Mouse (Mus musculus) spleen, postnatal 4 days (tissue): Measurements from ENCODE around the gene Gdf1.
A peak's percentile ranks its signal among the peaks of the same experiment; 100 is the strongest.

Source experiments
- DNase-seq, 2 experiments: peaks; one replicate each; pipeline ENCODE4 v3.0.0; 2022; ENCODE audit warnings: low spot score in 2 of 2

Gdf1 gene

DNA sequence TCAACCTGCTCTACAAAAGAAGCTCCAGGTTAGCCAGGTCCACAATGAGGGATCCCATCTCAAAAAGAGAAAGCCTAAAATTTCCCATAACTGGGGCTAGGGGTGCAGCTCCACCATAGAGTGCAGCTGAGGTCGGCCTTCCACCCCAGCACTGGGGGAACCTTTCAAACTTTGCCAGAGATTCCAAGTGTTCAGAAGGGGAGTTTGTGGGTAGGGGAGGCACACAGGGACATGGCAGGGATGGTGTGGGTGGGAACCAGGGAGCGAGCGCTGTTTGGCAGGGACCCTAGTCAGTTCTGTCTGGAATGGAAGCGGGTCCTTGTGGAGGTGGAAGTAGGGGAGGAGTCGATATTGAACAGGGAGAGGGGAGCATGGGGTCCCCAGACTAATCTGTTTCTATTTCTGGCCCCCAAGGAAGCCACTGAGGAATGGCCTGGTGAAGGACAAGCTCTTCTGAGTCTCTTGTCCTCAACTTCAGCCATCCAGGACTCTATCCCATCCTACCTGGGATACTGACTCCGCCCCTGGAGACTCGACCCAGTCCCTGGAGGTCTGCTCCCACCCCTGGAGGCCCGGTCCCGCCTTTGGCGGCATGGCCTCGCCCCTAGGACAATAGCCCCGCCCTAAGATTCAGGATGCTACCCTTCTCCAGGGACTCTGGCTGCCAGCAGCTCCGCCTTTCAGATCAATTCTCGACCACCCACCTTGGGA, at the start of gene Gdf1:
Gene Gdf1, plus strand, starts transcription at position 694 of the 711 bp plus-strand sequence.
- no peak for DNase-seq

DNA sequence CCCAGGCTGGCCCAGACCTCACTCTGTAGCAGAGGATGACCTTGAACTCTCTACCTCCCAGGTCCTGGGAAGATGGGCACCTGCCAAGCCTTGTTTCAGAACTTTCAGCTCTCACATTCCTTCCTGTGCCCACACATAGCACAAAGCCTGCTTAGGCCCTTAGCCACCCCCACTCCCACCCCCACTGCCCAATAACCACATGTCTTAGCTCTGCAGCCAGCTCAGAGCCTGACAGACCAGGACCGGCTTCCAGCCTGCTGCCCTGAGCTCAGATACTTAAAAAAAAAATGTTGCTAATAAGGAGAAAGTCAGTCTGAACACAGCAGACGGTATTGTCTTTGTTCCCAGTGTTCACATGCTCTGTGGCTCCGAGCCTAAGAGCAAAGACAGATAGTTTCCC, 48.6 kb upstream of the Gdf1 start:
- DNase-seq = no peak

DNA sequence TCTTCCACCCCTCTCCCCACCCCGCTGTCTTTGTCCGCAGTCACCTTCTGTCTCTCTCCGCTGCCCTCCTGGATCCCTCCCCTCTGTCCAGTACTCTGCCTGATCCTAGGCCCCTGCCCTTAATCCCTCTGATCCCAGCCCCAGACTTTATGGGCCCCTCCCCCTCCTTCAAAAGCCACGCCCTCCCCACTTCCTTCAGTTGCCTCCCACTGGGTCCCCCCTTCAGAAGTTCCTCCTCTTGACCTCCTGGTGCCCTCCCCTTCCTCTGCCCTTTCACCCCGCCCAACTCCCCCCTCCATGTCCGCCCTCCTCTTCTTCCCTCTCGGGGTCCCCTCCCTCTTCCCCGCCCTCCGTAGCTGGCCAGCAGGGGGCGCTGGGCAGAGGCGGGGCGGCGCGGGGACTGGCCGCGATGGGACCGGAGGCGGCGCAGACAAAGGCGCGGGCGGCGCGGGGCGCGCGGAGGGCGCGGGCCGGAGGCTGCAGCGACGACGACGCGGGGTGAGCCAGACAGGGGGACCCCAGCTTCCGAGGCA, 46.9 kb upstream of the Gdf1 start, which contains the start of gene Homer3:
Gene Homer3, plus strand, starts transcription at position 225 of the 533 bp plus-strand sequence.
- peak; percentile 84 to 95 for DNase-seq

DNA sequence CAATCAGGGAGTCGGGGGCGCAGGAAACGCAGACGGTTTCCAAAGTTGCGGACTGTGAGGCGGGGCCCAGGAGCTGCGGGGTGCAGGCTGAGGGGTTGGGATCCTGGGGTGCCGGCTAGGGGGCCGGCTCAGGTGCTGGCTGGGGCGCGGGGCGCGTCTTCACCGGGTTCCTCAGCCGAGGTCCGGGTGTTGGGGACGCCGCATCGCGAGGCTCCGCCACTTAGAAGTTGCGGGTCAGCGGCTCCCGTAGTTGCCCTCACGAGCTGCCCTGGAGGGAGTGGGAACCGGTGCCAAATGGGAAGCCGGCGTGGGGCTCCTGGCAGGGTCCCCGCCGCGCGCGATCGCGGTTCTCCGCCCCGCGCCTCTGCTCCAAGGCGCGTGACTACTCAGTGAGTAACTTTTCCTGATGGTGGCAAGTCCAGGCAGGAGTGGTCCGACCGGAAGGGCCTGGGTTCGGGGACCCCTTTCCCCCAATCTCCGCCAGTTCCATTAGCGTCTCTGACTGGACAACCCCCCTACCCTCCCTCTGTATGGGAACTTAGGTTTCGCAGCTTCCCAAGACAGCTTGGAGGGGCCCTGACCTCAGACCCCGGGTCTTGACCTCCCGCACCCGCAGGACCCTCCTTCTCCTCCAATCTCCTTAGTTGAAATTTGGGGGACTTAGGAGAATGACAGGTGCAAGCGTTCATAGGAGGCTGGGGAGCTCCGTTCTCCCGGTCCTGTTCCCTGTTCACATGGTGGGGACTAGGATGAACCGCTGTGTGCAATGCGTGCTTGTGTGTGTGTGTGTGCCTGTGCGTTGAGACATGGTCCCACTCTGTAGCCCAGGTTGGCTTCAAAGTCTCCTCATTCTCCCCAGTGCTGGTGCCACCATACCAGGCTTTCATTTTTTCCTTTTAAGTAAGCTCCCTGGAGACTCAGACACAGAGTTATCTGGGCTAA, 46.2 kb upstream of the Gdf1 start:
- peak in 1 of 2 experiments; percentile 27 for DNase-seq

DNA sequence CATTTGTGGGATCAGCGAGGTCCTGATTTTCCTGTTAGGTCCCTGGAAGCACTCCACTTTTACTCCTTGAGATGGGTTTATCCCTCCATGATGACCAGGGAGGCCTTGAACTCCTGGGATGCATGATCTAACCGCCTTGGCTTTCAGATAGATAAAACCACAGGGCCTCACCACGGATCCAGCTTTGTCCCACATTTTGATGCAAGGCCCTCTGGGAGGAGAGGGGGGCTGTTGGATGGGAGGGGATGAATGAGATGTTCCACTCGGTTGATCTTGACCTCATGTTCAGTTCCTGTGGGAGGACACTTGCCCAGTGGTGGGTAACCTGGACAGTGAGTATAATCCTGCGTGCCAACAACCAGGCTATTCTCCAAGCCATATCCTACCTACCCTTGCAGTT, 45.2 kb upstream of the Gdf1 start:
- no peak for DNase-seq

DNA sequence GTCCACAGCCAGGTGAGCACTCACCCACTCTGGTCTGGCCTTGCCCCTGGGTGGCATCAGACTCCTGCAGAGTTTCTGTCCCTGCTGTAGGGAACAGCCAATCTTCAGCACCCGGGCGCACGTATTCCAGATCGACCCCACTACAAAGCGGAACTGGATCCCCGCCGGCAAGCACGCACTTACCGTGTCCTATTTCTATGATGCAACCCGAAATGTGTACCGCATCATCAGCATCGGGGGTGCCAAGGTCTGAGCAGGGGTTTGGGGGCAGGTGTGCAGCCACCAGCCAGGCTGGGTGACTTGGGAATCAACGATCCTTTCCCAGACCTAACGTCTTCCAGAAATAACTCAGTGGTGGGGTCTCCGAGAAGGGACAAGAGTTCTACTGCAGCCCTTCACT, 44.3 kb upstream of the Gdf1 start:
- no peak for DNase-seq

DNA sequence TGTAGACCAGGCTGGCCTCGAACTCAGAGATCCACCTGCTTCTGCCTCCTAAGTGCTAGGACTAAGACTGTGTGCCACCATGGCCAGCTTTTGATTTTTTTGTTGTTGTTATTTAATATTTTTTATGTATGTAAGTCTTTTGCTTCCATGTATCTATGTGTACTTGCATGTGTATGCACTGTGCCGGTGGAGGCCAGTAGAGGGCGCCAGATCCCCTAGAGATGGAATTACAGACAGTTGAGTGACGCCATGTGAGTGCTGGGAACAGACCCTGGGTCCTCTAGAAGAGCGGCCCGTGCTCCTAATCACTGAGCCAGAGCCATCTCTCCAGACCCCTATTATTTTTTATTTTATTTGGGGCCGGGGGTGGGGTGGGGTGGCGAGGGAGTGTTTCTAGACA, 42.9 kb upstream of the Gdf1 start:
- peak in 1 of 2 experiments; percentile 27 for DNase-seq

DNA sequence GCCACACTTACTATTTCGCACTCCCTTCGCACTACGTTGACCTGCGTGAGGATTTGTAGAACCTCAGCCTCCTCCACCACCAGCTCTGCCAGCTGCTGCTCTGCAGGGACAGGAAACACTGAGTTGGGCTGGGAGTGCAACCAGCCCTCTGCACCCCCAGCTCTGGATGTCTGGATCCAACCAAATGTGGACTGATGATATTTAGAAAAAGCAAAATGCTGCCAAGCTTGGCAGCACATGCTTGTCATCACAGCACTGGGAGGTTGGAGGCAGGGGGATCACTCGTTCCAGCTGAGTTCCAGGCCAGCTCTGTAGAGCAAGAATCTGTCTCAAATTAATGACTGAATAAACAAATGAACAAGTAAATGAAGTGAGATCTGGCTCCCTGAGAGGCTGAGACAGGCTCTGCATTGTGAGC, 35.6 kb upstream of the Gdf1 start:
- no peak for DNase-seq

DNA sequence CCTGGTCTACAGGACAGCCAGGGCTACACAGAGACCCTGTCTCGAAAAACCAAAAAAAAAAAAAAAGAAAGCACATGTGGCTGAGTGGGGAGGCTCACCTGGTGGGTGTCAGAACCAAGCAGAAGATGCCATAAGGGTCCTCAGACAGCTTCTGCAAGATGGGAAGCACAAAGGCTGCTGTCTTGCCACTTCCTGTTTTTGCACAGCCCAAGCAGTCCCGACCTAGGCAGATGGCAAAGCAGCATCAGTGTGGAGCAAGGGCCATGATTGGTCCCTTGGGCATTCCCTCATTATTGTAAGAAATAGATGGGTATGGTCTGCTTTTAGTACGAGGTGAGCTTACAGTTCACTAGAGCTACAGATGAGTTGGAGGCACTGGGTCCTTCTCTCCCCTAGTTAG, 28.7 kb upstream of the Gdf1 start:
- DNase-seq = no peak

DNA sequence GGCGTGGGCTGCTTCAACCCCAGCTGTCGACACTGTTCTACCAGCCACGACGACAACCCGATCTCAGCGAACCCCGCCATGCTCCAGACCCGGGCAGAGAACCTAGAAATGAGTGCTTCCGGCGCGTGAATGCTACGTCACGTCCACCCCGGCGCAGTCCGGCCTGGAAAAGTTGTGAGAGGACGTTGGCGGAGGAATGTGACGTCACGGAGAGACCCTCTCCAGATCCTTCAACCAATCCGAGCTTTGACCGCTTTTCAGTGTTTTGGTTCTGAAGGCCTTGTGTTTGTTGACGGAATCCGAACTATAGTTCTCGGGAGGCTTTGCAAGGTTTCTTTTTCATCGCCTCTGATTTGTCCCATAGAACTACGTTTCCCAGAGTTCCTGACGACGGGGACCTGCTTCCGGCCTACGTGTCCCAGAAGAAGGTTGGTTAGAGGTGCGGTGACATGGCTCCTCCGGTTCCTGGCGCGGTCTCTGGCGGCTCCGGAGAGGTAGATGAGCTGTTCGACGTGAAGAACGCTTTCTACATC, 27.2 kb upstream of the Gdf1 start, which contains the start of the genes Ddx49 and Cope:
Gene Ddx49, minus strand, starts transcription at position 132 of the 533 bp plus-strand sequence.
Gene Cope, plus strand, starts transcription at position 161 of the 533 bp plus-strand sequence.
- DNase-seq = peak; percentile 87 to 94

DNA sequence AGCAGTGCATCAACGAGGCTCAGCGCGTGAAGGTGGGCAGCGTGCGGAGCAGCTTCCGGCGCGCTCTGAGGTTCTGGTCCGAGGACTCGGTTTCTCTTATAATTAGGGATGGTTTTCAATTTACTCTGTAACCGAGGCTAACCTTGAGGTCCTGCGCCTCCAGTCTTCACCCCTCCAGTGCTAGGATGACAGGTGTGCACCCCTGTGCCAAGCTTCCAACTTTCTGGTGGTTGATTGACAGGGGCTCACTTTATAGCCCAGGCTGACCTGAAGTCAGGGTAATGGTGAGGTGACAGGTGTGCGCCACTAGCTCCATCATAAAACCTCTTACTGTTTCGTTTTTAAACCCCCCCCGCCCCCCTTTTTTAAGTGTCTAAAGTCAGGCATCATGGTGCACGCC, 26.7 kb upstream of the Gdf1 start:
- DNase-seq = no peak

DNA sequence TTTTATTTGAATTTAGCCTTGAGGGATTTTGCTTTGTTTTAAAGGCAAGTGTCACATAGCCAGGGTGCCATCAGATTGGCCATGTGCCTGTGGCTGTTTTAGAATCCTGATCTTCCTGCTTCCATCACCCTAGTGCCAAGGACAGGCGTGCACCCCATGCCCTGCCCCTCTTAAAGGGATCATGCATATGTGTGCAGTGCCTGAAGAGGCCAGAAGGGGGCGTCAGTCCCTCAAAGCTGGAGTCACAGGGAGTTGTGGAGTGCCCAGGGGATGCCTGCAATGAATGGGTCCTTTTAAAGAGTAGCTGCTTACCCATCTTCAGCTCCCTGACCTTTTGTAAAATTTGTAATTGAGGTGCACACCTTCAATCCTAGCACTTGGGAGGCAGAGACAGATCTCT, 20.3 kb upstream of the Gdf1 start:
- DNase-seq = no peak

DNA sequence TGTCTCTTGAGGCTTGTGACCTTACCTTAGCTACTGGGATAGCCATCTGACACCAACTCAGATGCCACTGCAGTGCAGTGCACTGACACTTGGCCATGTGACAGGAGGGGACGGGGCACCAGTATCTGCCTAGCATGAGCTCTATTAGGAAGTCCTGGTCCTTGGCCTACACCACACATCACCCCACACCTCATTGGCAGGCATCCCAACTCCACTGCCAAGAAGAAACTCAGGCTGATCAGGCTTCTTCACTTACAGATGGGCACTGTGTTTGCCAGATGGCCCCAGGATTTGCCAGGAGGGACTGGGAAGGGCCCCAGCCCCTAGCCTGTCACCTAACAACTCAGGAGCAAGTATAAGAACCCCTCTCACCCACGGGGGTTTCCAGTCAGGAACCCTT, 16.2 kb upstream of the Gdf1 start:
- no peak for DNase-seq

DNA sequence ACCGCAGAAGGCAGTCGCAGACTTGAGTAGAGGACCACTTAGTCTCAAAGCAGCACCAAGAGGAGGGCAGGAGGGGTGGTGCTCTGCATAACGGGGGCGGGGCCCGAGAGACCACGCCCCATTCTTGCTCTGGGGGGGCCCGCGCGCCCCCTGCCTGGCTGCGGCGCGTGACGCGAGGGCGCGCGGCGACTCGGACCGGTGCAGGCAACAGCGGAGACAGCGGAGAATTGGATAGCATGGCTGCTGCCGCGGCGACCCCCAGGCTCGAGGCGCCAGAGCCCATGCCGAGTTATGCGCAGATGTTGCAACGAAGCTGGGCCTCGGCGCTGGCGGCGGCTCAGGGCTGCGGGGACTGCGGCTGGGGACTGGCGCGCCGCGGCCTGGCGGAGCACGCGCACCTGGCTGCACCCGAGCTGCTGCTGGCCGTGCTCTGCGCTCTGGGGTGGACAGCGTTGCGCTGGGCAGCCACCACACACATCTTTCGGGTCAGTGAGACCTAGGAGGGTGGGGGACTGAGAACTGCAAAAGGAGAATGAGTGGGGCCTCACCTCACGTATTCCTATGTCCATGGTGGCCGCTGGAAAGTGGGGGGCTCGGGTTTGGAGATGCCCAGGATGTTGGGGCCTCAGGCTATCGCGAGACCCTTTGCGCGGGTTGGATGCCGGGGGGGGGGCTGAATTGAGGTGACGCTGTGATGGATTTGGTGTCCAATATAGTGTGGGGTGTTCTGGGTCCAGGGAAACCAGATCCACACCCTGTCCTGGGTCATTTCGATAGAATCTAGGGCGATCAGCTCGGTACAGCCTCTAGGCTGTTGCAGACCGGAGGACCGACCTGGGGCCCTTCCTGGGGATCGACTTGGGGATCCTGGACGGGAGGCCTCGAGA, 13.8 kb upstream of the Gdf1 start, which contains the start of gene Cers1:
Gene Cers1, plus strand, starts transcription at position 152 of the 887 bp plus-strand sequence.
- DNase-seq = peak in 1 of 2 experiments; percentile 38

DNA sequence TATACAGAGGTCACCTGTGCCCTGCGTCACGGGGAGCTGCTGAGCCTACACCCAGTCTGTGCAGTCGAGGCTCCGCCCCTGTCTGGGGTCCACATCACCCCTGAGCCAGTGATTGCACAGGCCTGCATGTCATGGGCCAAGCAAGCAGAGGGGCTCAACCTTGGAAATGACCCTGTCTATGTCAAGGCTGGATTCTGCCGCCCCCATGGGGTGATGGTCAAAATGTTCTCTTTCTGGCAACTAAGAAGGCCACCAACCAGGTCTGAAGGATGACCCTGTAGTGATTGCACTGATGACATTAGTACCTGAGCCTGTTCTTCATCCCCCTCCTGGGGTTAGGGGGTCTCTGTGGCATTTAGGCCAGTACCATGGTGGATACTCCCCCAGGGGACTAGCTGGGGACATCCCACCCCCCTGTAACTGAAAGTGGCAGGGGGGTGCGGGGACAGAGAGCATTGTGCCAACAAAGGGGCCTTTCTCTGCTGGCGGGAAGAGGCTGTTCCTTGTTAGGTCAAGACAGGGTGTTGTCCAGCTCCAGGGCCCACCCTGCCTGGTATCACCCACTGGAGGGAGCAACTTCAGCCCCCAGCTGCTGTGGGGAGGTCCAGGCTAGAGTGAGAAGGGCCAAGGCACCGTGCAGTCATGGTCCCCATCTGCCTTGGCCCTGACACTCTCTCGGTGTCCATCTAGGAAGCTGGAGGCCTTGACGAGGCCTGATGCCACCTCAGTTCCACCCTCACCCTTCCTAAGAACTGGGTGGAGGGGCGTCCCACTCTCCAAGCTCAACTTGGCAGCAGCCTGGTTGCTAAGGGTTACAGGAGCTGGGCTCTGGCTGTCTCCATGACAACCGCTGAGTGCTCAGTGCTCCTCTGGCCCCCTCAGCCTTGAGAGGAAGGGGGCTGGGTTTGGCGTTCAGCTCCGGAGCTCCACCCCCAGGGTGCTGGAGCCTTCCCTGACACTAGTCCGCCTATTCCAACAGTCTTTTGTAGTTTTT, 12.8 kb upstream of the Gdf1 start:
- no peak for DNase-seq

DNA sequence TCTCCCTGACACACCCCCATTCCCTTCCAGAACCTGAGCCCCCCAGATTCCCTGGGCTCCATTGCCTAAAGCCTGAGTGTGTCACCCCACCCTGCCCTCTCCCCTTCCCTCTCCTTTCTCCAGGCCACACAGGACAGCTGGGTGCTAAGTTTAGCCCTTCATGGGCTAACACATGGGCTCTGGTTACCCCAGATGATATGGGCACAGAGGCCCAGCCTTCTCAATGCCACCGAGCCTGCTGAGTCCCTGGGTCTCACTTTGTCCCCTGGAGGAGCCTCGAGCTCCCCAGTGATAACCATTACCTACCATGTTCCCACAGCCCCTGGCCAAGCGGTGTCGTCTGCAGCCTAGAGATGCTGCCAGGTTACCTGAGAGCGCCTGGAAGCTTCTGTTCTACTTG, 11.7 kb upstream of the Gdf1 start:
- DNase-seq = no peak

DNA sequence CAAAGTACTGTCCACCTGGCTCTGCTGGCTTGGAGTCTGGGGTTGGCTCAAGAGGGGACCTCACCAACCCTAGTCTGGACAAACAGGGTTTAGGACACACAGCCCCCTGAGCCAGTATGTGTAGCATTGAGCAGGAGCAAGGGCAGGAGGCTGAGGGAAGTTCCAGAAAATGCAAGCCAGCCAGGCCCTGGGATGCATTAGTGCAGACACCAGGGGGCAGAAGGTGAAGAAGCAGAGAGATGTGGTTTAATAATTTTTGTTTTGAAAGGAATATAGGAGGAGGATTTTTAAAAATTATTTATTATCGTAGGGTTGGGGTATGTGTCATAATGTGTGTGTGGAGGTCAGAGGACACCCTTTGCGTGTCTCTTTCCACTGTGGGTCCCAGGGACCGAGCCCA, 5.9 kb upstream of the Gdf1 start:
- DNase-seq = no peak

DNA sequence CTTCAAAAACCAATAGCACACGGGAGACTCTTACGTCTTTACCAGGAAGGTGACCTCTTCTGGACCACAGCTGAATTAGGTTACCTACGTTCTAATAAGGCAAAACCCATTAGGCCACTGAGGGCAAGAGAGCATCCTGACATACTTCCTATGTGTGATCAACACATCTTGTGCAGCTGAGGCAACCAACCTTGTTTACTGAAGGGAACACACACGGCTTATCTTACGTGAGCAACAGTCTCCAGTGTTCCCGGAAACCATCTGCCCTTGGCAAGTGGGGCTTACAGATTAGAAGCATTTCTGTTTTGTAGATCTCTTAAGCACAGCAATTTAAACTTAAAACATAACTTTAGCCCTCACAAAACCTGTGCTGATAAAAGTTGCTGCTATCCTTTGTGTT, 2.1 kb upstream of the Gdf1 start:
- no peak for DNase-seq

DNA sequence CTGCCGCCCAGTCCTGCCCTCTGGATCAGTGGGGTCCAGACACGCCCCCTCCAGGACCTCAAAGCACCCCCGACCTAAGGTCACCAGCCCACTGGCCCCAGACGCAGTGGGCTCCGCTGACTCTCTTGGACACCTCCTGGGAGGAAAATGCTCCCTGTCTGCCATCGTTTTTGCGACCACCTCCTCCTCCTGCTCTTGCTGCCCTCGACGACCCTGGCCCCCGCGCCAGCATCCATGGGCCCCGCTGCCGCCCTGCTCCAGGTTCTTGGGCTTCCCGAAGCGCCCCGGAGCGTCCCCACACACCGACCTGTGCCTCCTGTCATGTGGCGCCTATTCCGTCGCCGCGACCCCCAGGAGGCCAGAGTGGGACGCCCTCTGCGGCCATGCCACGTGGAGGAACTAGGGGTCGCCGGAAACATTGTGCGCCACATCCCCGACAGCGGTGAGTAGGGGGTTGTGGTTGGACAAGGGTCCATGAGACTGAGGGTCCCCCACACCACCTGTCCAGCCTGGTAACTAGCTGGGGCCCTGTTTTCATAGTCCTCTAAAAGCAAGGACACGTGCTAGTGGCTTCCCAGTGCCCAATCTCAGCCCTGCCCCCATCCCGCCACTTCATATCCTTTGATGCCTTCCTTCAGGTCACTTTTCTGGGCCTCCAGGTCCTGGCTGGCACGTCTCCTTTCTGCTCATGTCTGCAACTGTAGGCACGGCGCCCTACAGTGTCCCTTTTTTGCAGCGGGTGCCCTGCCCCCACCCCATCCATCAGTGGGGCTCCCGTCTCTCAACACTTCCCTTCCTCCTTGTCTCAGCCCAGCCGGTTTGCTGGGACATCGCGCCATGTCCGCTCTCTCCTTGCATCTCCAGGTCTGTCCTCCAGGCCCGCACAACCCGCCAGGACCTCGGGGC, 471 bp downstream of the Gdf1 start:
- DNase-seq = no peak
